Mouse (Mus musculus) stomach, postnatal 0 days (tissue): ENCODE measurements around the gene Mllt6.

ENCODE experiments used
- CTCF ChIP-seq: IDR thresholded peaks from 2 replicates; pipeline ENCODE4 v1.5.1; 2016; ENCODE audit warnings: antibody characterized with exemption, low read depth, mild to moderate bottlenecking, moderate library complexity
- EP300 ChIP-seq: optimal IDR thresholded peaks from 2 replicates; pipeline ENCODE3; 2016; ENCODE audit warnings: antibody characterized with exemption

DNA sequence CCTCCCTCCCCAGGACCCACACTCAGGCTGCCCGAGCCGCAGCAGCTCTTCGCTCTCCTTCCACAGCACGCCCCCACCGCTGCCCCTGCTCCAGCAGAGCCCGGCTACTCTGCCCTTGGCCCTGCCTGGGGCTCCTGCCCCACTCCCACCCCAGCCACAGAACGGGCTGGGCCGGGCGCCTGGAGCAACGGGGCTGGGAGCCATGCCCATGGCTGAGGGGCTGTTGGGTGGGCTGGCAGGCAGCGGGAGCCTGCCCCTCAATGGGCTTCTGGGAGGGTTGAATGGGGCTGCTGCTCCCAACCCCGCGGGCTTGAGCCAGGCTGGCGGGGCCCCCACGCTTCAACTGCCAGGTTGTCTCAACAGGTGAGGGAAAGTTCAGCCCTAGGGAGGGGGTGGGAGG lies 15.1 kb downstream of the Mllt6 start:
- TF ChIP-seq EP300 (no peak), CTCF (no peak)
